In genomic region chr6:118791921-118792368, GRCm38 (mm10) we compare ENCODE assay signal across 9 mouse cellular contexts.
DNase-seq lines count a peak whose midpoint lies in the region; ATAC-seq and TF ChIP-seq lines count a peak whose summit lies in the region.
"Had no signal": no experiment of that assay in that cellular context is flagged by ENCODE, and none has a peak within 500 bp of the region (broad histone marks: within the 10 kb centered on the region; RNA-seq: fewer than 3 reads in every experiment).

No protein-coding gene starts in this region.

- no peaks in the 10 kb centered on the region for H3K36me3 ChIP-seq in thymus, adult 2 months (ENCODE audit: control insufficient read depth, insufficient read depth, low read length)
- H3K36me3 ChIP-seq: G1E had no signal

- H3K27me3 ChIP-seq in thymus, adult 2 months (ENCODE audit: control insufficient read depth, insufficient read depth, low read length) = no peaks in the 10 kb centered on the region

- no peak for TF ChIP-seq POLR2A in embryonic fibroblast, embryonic 13.5 days (IDR thresholded peaks at IDR 0.05; ENCODE audit: low read depth, low read length)
- TF ChIP-seq POLR2A in olfactory bulb, adult 2 months (IDR thresholded peaks at IDR 0.05; ENCODE audit: insufficient read depth, low read depth, low read length) = no peak
- no peak for TF ChIP-seq POLR2A in thymus, adult 2 months (IDR thresholded peaks at IDR 0.05; ENCODE audit: control insufficient read depth, extremely low read depth, insufficient read depth, low read length, poor library complexity)

- DNase-seq in layer of hippocampus, adult 11-12 months (ENCODE audit: low spot score) = peak; percentile 39
- no peak for DNase-seq in layer of hippocampus, postnatal 25 days (ENCODE audit: extremely low spot score in 1 of 2, low spot score in 1 of 2)
- DNase-seq in heart, postnatal 10 days = peak; percentile 85
- peak; percentile 45 to 74 for DNase-seq in left cerebral cortex, postnatal 25 days (ENCODE audit: low spot score in 2 of 2)
- no peak for DNase-seq in thymus, adult 2 months

- WGBS in olfactory bulb, adult 2 months = 15% methylated on average over 5 of the region's 5 CpGs
- 70% methylated on average over 5 of the region's 5 CpGs for WGBS in thymus, adult 2 months

- peak overlapping the region; percentile 48 for H3K27ac ChIP-seq in embryonic fibroblast, embryonic 13.5 days (ENCODE audit: insufficient read depth, low read length)
- peak overlapping the region; percentile 72 for H3K27ac ChIP-seq in olfactory bulb, adult 2 months (ENCODE audit: insufficient read depth, low read depth, low read length)
- H3K27ac ChIP-seq in thymus, adult 2 months (ENCODE audit: control insufficient read depth, insufficient read depth, low read length) = no peak overlapping the region

- H3K4me1 ChIP-seq in embryonic fibroblast, embryonic 13.5 days (ENCODE audit: control insufficient read depth, insufficient read depth, low read length) = peaks cover 13% of the 10 kb centered on the region
- peaks cover 29% of the 10 kb centered on the region for H3K4me1 ChIP-seq in olfactory bulb, adult 2 months (ENCODE audit: control insufficient read depth, insufficient read depth, low read length)
- no peaks in the 10 kb centered on the region for H3K4me1 ChIP-seq in thymus, adult 2 months (replicated peaks; ENCODE audit: control insufficient read depth, insufficient read depth, low read length)

- no peak for TF ChIP-seq CTCF in embryonic fibroblast, embryonic 13.5 days (IDR thresholded peaks at IDR 0.05; ENCODE audit: borderline replicate concordance, insufficient read depth, low read length)
- TF ChIP-seq CTCF in olfactory bulb, adult 2 months (IDR thresholded peaks at IDR 0.05; ENCODE audit: insufficient read depth, low read depth, low read length) = no peak
- TF ChIP-seq CTCF in thymus, adult 2 months (IDR thresholded peaks at IDR 0.05; ENCODE audit: borderline replicate concordance, control insufficient read depth, extremely low read depth, insufficient read depth, low read length, poor library complexity) = no peak

- intact Hi-C loops in heart, postnatal 10 days (cut with DNase I) = no loop called here
- intact Hi-C loops in left cerebral cortex, postnatal 25 days (cut with DNase I) = no loop called here

- H3K4me3 ChIP-seq in embryonic fibroblast, embryonic 13.5 days (ENCODE audit: insufficient read depth, low read length) = no peak overlapping the region
- no peak overlapping the region for H3K4me3 ChIP-seq in olfactory bulb, adult 2 months (ENCODE audit: insufficient read depth, low read depth, low read length)
- H3K4me3 ChIP-seq in thymus, adult 2 months (ENCODE audit: control insufficient read depth, insufficient read depth, low read length) = no peak overlapping the region

- no peak for ATAC-seq in megakaryocyte progenitor cell, adult 5-6 weeks (replicated peaks; ENCODE audit: poor library complexity)

Comparison
In these comparisons a context has a peak if more than half of its experiments do, and no peak if none do; other contexts are left out.
1. DNase-seq: peak in layer of hippocampus, adult 11-12 months (single experiment), heart, postnatal 10 days (2 of 2) and left cerebral cortex, postnatal 25 days (2 of 2); none in layer of hippocampus, postnatal 25 days (0 of 2) and thymus, adult 2 months (single experiment).